Mouse (Mus musculus): ENCODE results near the gene Vmn2r52. TPM values are rescaled to one million over a fixed set of nuclear protein-coding genes. Genes with fewer than 3 reads are reported as not detected.
"Not testable (repeated sequence)": the region's sequence is repeated elsewhere in the genome, so short reads cannot be mapped to it uniquely, and the experiment has no call there.

Vmn2r52 gene
- not detected in 2 replicates for polyA plus RNA-seq (2014; fragmentation: Nextera tagmentation; extraction: Ambion mirVana)

- Histone ChIP-seq H3K27me3 (ENCODE audit: control insufficient read depth, insufficient read depth, low read length) (no peaks in the 10 kb centered on the region), H3K27ac (ENCODE audit: low read depth, low read length) (no peak within 1 kb of the TSS), H3K36me3 (ENCODE audit: control insufficient read depth, insufficient read depth, low read length) (no peaks in the 10 kb centered on the region), H3K4me3 (ENCODE audit: low read depth, low read length) (no peak within 1 kb of the TSS), H3K4me2 (no peak within 1 kb of the TSS), H3K9ac (ENCODE audit: low read depth, low read length) (no peak within 1 kb of the TSS), H3K9me3 (replicated peaks; ENCODE audit: control insufficient read depth, low read length) (0 out of 2 replicates have a peak, but pooled peaks cover 3% of the 10 kb centered on the region), H3K4me1 (ENCODE audit: control insufficient read depth, insufficient read depth, low read length) (no peaks in the 10 kb centered on the region)
- 73% methylated on average over 1 of the region's 1 CpGs for WGBS (ENCODE audit: insufficient replicate concordance)
- ATAC-seq (replicated peaks; ENCODE audit: insufficient number of reproducible peaks, low FRiP score, low TSS enrichment): no peak
Observed at GRCm38 (mm10) chr7:10176473-10176872, at the start of gene Vmn2r52. Vmn2r52 (minus strand) TSS chr7:10176573.

DNA sequence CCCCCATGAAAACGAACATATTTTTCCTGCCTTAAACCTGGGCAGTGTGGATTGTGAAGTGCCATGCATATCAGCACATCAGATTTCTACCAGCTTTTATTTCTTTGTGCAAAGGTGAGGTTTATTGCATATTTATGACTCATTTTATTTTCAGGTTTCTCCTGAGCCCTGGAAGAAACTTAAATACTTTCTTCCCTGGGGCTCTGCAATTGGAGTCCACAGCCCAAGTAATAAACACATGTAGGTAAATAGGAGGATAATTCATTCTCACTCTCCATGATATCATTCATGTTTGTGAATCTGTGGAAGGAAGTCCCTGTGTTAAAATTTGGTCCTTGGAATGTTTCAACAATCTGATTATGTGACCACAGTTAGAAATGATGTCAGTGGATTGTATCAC lies 70.7 kb downstream of the Vmn2r52 start, which contains the start of gene Vmn2r51:
Gene Vmn2r51, minus strand, starts transcription at position 101 of the 400 bp plus-strand sequence.
- 46% methylated on average over 1 of the region's 1 CpGs for WGBS (ENCODE audit: insufficient replicate concordance)
- not testable (repeated sequence) for H3K9me3 ChIP-seq (replicated peaks; ENCODE audit: control insufficient read depth, low read length); ATAC-seq (replicated peaks; ENCODE audit: insufficient number of reproducible peaks, low FRiP score, low TSS enrichment); H3K9ac ChIP-seq (ENCODE audit: low read depth, low read length); H3K27ac ChIP-seq (ENCODE audit: low read depth, low read length); H3K4me2 ChIP-seq; H3K4me3 ChIP-seq (ENCODE audit: low read depth, low read length); H3K36me3 ChIP-seq (ENCODE audit: control insufficient read depth, insufficient read depth, low read length); H3K27me3 ChIP-seq (ENCODE audit: control insufficient read depth, insufficient read depth, low read length); H3K4me1 ChIP-seq (ENCODE audit: control insufficient read depth, insufficient read depth, low read length)

Other genes starting within 250 kb of the Vmn2r52 start
- gene Vmn2r48, start 223.0 kb downstream of the Vmn2r52 start, polyA plus RNA-seq (2014; fragmentation: Nextera tagmentation; extraction: Ambion mirVana): not detected in 2 replicates
- gene Vmn2r49, start 184.3 kb downstream of the Vmn2r52 start, polyA plus RNA-seq (2014; fragmentation: Nextera tagmentation; extraction: Ambion mirVana): not detected in 2 replicates
- not detected in 2 replicates for gene Vmn2r50, start 123.3 kb downstream of the Vmn2r52 start, polyA plus RNA-seq (2014; fragmentation: Nextera tagmentation; extraction: Ambion mirVana)
- not detected in 2 replicates for gene Vmn2r51, start 70.8 kb downstream of the Vmn2r52 start, polyA plus RNA-seq (2014; fragmentation: Nextera tagmentation; extraction: Ambion mirVana)
- not detected in 2 replicates for gene Vmn1r66, start 101.4 kb upstream of the Vmn2r52 start, polyA plus RNA-seq (2014; fragmentation: Nextera tagmentation; extraction: Ambion mirVana)

Data from heart, embryonic 11.5 days (tissue).